Mouse (Mus musculus) frontal cortex, adult 2 months (tissue): ENCODE results near the gene Shbg. TPM values are rescaled to one million over a fixed set of nuclear protein-coding genes. Genes with fewer than 3 reads are reported as not detected.

Experiments used
- DNase-seq, 2 experiments: peaks; one replicate each; pipeline ENCODE4 v3.0.0; 2022; ENCODE audit warnings: low spot score in 1 of 2; ENCODE audit errors: extremely low spot score in 1 of 2
- polyA plus RNA-seq: library from polyadenylated mRNA; depleted of rRNA; stranded (reverse); fragments of >200 nt; gene quantifications from 2 replicates; pipeline ENCODE4 v1.2.3, GENCODE M21; 2012; rRNA removed

Shbg gene
- polyA plus RNA-seq: 0.11 and 0.16 TPM in 2 replicates

DNA sequence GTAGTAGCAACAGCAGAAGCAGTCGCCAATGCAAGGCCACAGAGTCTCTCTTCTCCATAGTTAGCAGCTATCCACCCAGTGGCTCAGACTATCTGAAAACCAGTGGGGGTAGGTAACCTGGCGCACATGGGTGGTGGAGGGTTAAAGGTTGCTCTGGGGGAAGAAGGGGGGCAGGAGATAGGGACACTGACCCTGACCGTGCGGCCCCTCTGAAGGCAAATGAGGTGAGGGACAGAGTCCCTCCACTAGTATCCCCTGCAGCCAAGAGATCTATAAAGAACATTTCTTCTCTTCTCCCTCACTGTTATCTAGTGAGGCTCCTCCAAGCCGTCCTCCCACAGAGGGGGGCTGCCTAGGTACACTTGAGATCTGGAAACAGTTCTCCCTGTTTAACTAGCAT, at the start of gene Shbg:
TSS of gene Shbg (minus strand) at position 101 of the 400 bp plus-strand sequence.
- no peak for DNase-seq

- DNase-seq: no peak
Measured at GRCm38 (mm10) chr11:69666665-69667005, 48.9 kb upstream of the Shbg start.

GRCm38 (mm10) chr11:69665961-69666664, 48.4 kb upstream of the Shbg start, which contains the start of gene Cd68:
Cd68 (minus strand) TSS chr11:69666153.
- DNase-seq: peak; percentile 75 to 86

DNA sequence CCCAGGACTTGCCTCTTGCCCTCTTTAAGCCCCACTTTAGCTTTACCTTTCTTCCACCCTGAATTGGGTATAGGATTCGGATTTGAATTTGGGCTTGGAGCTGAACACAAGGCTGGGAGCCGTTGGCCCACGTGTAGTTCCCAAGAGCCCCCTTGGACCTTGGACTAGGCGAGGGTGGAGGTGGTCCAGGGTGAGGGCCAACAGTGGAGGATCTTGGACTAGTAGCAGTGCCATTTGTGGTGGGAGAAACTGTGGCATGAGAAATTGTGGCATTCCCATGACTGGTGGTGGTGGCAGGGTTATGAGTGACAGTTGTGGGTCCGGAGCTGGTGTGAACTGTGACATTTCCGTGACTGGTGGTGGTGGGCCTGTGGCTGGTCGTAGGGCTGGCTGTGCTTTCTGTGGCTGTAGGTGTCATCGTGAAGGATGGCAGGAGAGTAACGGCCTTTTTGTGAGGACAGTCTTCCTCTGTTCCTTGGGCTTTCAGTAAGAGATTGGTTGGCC, 47.8 kb upstream of the Shbg start:
- DNase-seq: no peak

DNA sequence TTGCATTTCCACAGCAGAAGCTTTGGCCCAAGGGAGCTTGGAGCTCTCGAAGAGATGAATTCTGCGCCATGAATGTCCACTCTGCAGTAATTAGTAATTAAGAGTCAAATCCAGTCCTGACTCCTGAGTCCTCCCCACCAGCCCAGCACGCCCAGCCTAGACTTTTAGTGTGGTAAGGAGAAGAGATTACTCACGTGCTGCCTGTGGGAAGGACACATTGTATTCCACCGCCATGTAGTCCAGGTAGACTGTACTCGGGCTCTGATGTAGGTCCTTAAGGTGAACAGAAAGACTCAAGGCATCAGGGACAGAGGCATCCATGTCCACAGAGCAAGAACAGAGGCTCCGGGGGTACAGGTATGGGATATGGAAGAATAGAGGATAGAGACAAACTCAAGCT, 47.1 kb upstream of the Shbg start:
- no peak for DNase-seq

DNA sequence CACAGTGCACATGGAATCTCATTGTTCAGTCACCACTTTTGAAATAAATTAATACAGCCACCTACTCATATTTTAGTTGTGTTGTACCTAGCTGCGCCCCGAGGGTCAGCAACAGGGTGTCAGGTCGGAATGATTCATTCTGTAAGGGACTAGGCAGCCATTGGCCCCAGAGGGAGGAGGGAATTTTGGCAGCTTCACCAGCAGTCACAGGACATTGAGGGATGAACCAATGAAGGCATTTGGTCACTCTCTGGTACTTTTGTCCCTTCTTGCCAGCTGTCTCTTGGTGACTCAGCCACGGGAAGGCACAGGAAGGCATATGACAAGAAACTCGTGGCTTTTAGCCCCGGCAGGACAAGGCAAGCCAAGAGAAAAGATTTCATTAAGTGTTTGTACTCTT, 46.1 kb upstream of the Shbg start:
- DNase-seq: no peak

DNA sequence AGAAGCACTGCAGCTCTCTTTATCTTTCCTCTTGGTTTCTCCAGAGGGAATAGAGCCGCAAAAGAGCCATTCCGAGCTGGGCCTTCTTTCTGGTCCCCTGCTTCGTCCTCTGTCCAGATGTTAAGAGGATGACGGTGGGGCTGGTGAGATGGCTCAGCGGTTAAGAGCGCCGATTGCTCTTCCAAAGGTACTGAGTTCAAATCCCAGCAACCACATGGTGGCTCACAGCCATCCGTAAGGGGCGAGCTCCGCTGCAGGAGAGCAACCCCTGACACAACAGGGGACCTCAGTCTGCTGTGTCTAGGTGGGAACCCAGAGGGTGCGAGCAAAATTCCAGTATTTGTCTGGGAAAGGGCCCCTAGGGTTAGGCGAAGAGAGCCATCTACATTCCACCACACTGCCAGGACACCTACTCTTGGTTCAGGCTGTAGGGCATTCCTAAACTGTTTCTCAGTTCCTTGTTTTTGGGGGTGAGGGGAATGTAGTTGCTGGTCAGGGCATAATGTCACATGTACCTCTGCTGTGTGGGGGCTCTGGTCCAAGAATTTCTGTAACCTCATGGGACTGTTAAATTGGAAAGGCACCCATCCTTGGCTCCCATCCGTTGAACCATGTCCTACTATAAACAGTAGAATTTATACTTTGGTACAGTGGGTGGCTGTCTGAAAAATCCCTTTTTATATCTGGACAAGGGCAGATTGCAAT, 45.4 kb upstream of the Shbg start:
- DNase-seq: no peak

GRCm38 (mm10) chr11:69662213-69662966, 44.7 kb upstream of the Shbg start, which contains the start of gene Mpdu1:
Mpdu1 (minus strand) TSS chr11:69662642.
- DNase-seq: peak; percentile 93 to 94

GRCm38 (mm10) chr11:69661221-69661881, 43.6 kb upstream of the Shbg start:
- no peak for DNase-seq

DNA sequence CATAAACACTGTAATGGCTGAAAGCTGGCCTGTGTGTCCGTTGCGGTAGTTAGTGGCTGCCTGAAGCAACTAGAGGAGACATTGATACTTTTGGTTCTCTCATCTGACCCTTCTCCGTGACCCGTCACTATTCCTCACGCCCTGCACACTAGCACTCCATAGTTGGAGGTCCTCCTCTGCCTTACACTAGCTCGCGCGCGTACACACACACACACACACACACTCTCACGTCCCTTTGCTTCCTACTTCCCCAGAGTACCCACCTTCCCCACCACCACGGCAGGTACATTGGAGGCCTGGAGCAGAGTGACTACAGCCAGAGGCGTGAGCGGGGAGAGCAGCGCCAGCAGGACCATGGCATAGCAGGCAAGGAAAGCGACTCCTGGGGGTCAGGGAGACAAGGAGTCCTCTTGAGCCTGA, 39.8 kb upstream of the Shbg start:
- no peak for DNase-seq

GRCm38 (mm10) chr11:69656617-69657461, 39.1 kb upstream of the Shbg start:
- peak in 1 of 2 experiments; percentile 72 for DNase-seq

DNA sequence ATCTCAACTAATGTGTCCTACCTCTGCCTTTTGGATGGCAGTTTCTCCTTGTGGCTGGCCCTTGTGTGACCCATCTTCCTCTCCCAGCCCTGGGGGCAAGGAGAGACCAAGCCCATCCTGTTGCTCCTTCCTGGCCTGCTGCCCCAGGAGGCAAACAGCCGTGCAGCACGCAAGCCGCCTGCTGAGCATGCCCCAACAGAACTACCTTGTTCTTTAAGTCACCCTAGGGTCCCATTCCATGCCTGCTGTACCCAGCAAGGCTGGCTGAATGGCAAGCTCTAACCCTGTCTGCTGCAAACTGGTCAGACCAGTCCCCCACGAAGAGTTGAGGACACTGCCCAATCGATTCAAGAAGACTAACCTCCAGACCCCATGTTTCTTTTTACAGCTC, 38.4 kb upstream of the Shbg start:
- DNase-seq: no peak

DNA sequence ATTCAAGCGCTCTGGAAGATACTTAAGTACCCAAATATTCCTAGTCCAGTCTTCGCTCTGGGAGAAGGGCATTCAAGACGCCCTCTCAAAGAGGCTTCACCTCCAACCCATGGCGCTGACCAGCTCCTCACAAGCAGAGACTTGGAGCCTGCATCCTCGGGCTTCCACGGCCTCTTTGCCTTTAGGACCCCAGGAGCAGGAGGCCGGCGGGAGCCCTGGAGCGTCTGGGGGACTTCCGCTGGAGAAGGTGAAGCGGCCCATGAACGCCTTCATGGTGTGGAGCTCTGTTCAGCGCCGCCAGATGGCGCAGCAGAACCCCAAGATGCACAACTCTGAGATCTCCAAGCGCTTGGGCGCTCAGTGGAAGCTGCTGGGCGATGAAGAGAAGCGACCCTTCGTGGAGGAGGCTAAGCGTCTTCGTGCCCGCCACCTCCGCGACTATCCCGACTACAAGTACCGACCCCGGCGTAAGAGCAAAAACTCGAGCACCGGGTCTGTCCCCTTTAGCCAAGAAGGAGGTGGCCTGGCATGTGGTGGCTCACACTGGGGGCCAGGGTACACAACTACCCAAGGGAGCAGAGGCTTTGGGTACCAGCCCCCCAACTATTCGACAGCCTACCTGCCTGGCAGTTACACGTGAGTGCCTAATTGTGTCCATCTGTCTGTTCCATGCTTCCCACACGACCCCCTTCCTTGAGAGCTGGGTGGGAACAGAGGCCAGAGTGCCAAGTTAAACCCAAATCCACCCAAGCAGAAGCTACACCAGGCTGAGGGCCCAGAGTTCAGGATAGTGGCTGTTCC, 37.8 kb upstream of the Shbg start, which contains the start of gene Sox15:
TSS of gene Sox15 (plus strand) at position 51 of the 801 bp plus-strand sequence.
- peak in 1 of 2 experiments; percentile 80 for DNase-seq

GRCm38 (mm10) chr11:69654760-69655159, 37.1 kb upstream of the Shbg start:
- no peak for DNase-seq

DNA sequence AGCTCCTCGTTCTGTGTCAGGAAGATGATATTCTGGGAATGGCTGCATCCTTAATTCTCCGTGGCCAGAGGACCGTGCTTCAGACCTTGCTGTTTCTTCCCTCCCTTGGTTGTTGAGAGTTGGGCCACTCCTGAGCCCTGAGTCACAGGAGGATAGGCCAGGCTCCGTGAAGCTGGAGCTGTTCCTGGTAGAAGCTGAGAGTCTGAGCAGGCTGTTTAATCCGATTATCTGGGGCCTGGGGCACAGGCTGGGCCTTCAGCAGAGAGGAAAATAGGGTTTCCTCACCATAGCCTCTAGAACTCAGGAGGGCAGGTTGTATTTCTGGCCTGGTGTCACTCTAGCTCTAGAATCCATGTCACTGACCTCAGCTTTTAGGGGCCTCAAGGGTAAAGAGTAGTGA, 35.7 kb upstream of the Shbg start:
- no peak for DNase-seq

GRCm38 (mm10) chr11:69645860-69646259, 28.2 kb upstream of the Shbg start:
- no peak for DNase-seq

GRCm38 (mm10) chr11:69635471-69635870, 17.8 kb upstream of the Shbg start:
- no peak for DNase-seq

DNA sequence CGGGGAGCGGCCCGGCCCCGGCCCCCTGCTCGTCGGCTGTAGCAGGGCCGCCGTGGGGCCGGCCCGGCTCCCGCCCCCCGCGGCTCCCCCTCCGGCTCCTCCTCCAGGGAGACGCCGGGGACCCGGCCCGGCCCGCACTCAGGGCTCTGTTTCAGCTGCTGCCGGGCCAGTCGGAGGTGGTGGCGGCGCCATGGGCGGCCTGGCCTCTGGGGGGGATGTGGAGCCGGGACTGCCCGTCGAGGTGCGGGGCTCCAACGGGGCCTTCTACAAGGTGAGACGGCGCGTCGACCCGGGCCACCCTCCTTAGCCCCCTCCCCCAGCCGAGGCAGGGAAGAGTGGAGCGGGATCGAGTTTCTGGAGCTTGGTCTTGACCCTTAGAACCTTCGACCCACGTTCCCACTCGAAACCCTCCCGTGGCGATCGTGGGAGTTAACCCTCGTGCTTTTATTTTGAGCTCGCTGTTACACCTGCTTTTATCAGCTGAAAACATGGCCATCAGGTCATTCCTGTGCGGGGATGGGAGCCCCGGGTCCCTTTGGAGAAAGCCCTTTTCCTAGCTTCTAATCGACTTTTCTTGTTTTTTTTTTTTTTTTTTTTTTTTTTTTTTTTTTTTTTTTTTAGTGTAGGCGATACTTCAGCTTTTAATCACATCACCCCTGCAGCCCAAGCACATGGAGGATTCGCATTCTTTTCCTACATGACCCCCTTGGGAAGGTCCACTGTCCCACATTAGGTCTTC, 15.6 kb upstream of the Shbg start:
- no peak for DNase-seq
